Mouse (Mus musculus): ENCODE measurements around the gene Brd3os.
A peak's percentile ranks its signal among the peaks of the same experiment; 100 is the strongest.

Brd3os gene

DNA sequence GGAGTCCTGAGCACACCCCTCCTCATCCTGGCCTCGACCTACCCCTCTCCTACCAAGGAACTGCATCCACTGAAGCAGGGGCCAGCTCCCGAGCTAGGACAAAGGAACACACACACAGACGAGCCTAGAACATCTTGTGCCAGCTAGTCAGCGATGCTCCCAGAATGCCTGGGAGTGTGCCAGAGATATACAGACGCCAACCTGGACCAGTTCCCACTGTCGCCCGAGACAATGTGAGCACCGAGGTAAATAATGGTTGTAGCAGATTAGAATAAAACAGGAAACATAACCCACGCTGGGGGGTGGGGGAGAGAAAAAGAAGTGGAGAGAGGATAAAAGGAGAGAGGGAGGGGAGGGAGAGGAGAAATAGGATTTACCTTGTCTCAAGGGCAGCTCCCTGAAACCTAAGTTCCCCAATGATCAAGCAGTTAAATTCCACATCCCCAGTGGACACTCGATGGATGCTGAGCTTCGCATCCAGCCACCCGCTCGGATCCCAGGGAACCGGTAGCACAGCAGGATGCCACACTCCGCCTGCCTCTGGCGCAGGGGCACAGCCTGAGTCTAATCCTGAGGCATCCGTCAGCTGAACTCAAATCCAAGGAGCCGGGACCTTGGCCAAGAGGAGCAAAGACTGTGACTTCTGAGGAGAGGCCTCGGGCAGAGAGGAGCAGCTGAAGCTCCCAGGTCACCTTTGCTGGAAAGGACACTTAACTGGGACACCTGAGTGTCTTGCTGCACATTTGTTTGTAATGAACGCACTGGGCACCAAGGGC lies 20.6 kb upstream of the Brd3os start:
- no peak for DNase-seq (ENCODE audit: low read depth, low spot score)

DNA sequence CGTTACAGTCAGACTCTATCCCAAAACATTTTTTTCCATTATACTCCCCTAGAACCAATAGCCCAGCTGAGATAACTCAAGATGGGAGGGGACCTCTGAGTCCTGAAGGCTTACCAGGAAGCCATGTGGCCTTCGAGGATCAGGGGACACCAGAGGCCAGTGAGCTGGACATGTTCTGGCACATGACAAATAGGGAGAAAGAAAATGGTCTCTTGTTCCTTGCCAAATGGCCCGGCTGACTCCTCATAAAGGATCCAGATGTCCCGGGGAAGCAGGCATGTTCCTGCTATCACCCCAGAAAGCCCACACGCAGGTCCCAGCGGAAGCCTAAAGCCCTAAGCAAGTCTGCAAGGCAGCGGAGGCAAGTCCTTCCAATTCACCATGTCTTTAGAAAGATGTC lies 18.5 kb upstream of the Brd3os start:
- no peak for DNase-seq (ENCODE audit: low read depth, low spot score)

DNA sequence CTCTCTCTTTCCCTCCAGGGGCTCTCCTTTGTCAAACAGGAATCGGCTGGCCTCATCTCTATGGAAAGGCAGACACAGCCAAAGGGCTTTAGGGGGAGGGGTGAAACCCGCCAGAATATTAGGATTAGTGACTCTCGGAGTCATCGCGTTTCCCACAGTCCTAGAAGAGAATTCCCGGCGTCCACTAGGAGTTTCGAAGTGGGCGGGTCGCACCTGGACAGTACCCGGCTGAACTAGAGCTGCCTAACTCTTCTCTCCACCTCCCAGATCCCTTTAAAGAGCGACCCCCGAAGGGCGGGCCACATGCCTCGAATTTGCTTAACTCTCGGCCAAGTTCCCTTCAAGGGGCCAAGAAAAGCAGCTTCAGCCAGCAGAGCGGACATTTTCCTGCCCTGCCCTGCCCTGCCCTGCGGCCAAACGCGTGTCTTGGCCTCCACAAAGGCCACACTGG lies 16.9 kb upstream of the Brd3os start:
- no peak for DNase-seq (ENCODE audit: low read depth, low spot score)

GRCm38 (mm10) chr2:27425751-27426405 lies 16.2 kb upstream of the Brd3os start:
- DNase-seq (ENCODE audit: low read depth, low spot score), result no peak

- no peak for DNase-seq (ENCODE audit: low read depth, low spot score)
These were observed 15.7 kb upstream of the Brd3os start for GRCm38 (mm10) chr2:27426406-27426854.

DNA sequence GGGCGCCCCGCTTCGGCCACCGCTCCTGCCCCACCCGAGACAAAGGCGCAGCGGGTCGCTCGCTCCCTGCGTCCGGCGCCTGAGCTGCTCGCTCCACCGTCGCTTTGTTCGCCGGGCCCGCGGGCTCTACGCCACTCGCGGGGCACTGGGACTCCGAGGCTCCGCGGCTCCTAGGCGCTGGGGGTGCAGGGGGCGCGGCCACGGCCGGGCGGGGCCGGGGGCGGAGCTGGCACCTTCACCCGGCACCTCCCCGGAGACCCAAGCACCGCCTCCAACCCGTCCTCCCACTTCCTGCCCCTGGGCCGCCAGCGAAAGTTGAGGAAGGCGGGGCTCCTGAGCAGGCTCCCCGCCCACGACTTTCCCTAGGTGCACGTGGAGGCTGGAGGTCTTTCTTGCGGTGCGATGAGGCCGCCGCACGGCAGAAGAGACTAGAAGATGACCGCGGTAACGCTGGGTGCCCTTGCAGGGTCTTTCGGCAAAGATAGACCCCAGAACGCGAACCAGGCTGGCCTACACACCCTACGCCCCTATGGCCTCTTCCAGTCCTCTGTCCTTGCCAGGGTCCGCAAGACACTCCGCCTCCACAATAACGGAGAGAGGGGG lies 15.2 kb upstream of the Brd3os start, which contains the start of gene Vav2:
Gene Vav2, minus strand, starts transcription at position 179 of the 603 bp plus-strand sequence.
- DNase-seq (ENCODE audit: low read depth, low spot score), result peak; percentile 58

- DNase-seq (ENCODE audit: low read depth, low spot score), result peak; percentile 43
These were observed 14.1 kb upstream of the Brd3os start for GRCm38 (mm10) chr2:27428071-27428470.

- DNase-seq (ENCODE audit: low read depth, low spot score), result peak; percentile 86
These were observed 11.5 kb upstream of the Brd3os start for GRCm38 (mm10) chr2:27430621-27431020.

DNA sequence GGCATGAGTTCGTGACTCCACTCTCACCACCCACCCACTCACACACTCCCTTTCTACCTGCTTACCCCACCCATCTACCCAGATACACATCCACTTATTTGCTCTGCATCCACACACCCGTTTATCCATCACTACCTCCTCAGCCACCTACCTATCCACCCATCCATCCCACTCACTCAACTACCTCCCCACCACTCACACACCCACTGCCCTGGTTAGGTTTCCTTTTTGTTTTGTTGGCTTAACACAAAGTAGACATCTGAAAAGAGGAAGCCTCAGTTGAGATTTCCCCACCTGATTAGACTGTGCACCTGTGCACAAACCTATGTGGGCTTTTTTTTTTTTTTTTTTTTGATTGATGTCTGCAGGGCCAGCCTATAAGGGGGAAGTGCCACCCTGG lies 9.5 kb upstream of the Brd3os start:
- DNase-seq (ENCODE audit: low read depth, low spot score), result no peak

DNA sequence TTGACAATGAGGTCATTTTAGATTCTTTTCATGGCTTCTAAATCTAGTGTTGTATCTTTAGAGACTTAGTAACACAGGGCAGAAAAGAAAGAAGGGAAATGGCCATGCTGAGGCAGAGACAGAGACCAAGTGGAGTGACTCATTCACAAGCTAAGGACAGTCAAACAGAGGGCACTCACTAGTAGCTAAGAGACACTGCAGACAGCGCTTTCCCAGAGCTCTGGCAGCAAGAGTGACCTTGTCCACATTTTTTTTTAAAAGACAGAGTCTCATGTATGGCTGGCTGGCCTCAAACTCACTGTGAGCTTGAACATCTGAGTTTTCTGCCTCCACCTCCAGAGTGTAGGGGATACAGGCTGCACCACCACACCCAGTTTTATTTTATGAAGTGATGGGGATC lies 4.2 kb upstream of the Brd3os start:
- no peak for DNase-seq (ENCODE audit: low read depth, low spot score)

DNA sequence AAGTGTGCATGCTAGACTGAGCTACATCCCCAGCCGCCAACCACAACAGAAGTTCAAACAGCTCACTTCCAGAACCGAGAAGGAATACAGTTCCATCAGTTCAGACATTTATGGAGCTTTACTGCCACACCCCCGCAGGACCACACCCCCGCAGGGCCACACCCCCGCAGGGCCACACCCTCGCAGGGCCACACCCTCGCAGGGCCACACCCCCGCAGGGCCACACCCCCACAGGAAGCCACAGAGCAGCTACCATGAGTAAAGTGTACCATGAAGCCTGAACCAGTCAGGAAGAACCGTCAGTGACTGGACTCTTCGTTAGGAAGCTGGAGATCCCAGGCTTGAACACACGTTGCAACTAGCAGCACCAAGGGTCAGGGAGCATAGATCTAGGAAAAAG lies 3.8 kb upstream of the Brd3os start:
- no peak for DNase-seq (ENCODE audit: low read depth, low spot score)

DNA sequence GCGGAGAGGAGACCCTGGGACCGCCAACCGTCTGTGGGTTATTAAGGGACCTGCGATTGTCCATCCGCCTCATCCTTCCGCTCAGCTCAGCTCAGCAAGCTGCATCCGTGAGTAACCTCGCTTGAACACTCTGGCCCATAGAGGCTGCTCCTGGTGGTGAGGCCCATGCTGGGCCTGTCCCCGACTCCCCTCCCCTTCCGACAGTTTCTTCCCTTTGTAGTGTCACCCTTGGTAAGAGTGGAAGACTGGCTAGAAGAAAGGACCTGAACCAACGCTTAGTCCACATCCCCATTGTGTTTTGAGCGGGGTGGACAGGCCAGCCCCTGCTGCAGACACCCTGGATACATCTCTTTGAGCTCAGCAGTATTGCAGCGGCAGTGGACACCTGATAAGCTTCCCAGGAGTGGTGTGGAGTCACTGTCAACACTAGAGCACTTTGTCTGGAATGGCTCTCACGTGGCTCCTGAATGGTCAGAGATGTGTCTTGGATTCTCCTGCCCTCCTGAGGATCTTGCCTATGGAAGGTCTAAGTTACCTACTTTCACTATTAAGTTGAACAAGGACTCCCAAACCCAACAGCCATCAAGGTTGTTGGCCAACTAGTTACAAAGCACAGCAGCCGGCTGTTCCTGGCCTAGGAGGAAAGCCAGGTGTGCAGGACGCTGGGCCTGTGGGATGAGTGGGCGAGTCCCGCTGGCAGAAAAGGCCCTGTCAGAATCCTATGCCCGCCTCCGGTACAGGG lies 755 bp downstream of the Brd3os start:
- DNase-seq (ENCODE audit: low read depth, low spot score), result no peak

GRCm38 (mm10) chr2:27443450-27443708 lies 1.3 kb downstream of the Brd3os start:
- DNase-seq (ENCODE audit: low read depth, low spot score), result no peak

- no peak for DNase-seq (ENCODE audit: low read depth, low spot score)
These were observed 3.8 kb downstream of the Brd3os start for GRCm38 (mm10) chr2:27445910-27446309.

DNA sequence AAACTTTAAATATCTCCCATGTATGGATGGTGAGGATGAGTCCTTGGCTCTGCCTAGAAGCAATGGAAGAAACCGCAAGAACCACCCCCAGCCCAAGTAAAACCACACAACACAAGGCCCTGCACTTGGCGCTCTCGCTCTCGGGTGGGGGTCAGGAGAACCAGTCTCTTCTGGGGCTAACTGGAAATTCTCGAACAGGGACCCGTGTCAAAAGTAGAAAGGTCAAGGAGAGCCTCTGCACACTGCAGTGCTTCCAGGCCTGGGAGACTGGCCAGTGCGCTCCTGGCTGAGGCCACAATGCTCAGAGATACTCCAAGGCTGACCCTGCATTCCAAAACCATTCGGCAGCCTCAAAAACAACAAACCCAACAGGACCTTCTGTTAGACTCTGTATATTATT lies 4.7 kb downstream of the Brd3os start:
- DNase-seq (ENCODE audit: low read depth, low spot score), result no peak

GRCm38 (mm10) chr2:27447782-27448181 lies 5.7 kb downstream of the Brd3os start:
- no peak for DNase-seq (ENCODE audit: low read depth, low spot score)

DNA sequence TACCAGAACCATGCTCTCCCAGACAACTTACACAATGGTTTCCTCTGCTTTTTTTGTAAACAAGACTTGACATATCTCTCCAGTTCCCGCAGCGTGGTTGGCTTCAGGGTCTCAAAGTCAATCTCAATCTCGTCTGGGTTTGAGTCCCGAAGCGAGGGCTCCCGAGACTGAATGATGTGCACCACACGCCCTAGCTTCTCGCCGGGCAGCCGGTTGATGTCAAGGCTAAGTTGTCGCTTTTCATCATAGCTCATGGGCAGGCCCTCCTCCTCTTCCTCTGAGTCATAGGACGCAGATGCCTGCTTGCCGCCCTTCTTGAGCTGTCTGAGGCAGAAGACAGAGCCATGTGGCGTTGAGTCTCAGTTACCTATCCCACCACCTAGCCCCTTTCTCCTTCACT lies 8.1 kb downstream of the Brd3os start:
- DNase-seq (ENCODE audit: low read depth, low spot score), result no peak

- no peak for DNase-seq (ENCODE audit: low read depth, low spot score)
These were observed 17.6 kb downstream of the Brd3os start for GRCm38 (mm10) chr2:27459735-27460134.

DNA sequence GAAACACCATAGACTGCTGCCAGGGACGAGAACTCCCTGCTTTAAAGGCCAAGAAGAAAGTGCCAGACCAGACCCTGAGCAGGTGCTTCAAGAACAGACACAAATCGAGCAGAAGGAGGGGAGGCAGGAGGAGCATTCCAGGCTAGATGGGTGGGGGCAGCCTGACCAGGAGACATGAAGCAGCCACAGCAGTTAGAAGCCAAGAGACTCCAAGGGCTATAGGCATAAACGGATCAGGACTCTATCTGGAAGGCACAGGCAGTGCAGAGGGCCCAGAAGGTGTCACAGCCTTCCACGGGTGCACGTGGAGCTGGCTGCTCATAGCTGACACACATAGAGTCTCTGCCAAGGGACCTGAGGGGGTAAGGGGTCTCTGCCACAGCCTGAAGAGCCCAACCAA lies 18.0 kb downstream of the Brd3os start:
- DNase-seq (ENCODE audit: low read depth, low spot score), result no peak

DNA sequence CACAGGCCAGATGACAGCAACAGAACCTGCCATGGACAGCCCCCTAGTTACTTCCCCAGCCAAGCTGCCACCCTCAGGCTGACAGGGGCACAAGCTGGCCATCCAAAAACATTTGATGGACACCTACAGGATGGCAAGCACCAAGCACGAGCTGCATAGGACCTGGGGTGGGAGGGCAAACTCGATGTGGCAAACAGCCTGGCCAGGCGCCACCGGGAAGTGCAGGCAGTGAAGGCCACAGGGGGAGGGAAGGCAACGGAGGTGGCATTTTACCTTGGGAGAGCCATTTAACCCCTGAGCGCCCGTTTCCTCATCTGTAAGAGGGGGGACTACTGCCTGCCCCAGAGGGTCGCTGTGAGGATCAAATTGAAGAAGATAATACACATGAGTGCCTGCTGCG lies 18.5 kb downstream of the Brd3os start:
- no peak for DNase-seq (ENCODE audit: low read depth, low spot score)

DNA sequence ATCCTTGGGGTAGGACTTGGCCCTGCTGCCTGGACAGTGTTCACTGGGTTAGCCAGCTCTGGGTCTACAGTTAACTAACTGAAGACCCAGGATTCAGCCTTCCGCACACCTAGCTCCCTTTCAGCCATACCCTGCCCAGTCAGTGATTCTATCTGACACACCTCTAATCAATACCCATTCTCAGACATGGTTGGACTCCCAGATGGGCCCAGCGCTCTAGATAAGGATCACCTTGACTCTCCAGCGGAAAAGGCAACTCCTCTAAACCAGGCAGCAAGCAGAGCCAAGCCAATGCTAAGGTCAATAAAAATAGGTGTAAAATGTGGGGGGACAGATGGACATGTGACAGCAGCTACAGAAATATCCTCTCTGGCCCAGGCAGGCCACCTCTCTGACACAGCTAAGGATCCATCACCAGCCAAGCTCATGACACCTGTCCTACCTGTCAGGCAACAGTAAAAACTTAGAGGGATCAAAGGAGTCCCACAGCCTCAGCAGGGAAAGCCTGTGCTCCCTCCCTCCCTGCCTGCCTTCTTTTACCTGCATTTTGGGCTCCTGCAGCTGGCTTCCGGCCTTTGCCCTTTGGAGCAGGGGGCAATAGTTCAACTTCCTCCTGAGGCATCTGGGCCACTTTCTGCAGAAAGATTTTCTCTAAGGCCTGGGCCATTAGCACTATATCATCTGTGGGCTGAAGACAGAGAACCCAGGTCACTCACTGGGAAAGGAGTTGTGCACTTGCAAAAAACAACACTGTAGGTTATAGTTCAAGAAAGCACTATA lies 19.9 kb downstream of the Brd3os start:
- DNase-seq (ENCODE audit: low read depth, low spot score), result no peak
